Comparison of ENCODE assay signal across 15 mouse cellular contexts in genomic region chr10:40420703-40421102, GRCm38 (mm10).
DNase-seq lines count a peak whose midpoint lies in the region; ATAC-seq and TF ChIP-seq lines count a peak whose summit lies in the region.
"Had no signal": no experiment of that assay in that cellular context is flagged by ENCODE, and none has a peak within 500 bp of the region (broad histone marks: within the 10 kb centered on the region; RNA-seq: fewer than 3 reads in every experiment).

No protein-coding gene starts in this region.

- no peak overlapping the region for H3K9ac ChIP-seq in heart, embryonic 16.5 days (ENCODE audit: low read length)
- H3K9ac ChIP-seq in heart, adult 2 months (ENCODE audit: low read depth, low read length) = no peak overlapping the region
- H3K9ac ChIP-seq: embryonic facial prominence, embryonic 12.5 days; forebrain, embryonic 15.5 days; liver, embryonic 15.5 days; neural tube, embryonic 12.5 days had no signal

- TF ChIP-seq CTCF in heart, adult 2 months (IDR thresholded peaks at IDR 0.05) = no peak
- TF ChIP-seq CTCF in spleen, adult 2 months (IDR thresholded peaks at IDR 0.05; ENCODE audit: extremely low read depth, insufficient read depth, insufficient read length, insufficient replicate concordance) = no peak

- H3K4me1 ChIP-seq in heart, embryonic 16.5 days (ENCODE audit: control insufficient read depth, insufficient read depth, low read length) = peaks cover 28% of the 10 kb centered on the region
- H3K4me1 ChIP-seq in heart, adult 2 months (ENCODE audit: control insufficient read depth, insufficient read depth, low read length) = no peaks in the 10 kb centered on the region; the same call in none of the 2 replicates
- peaks cover 17% of the 10 kb centered on the region; the same call in 1 of the 2 replicates for H3K4me1 ChIP-seq in spleen, adult 2 months (ENCODE audit: control insufficient read depth, insufficient read depth, insufficient read length)

- no peak for ATAC-seq in heart, embryonic 16.5 days (replicated peaks; ENCODE audit: extremely low read depth, insufficient read depth, low FRiP score)
- ATAC-seq: forebrain, embryonic 15.5 days; hindbrain, embryonic 16.5 days had no signal

- H3K27ac ChIP-seq in heart, embryonic 16.5 days (ENCODE audit: low read length) = peak overlapping the region; percentile 12; the same call in 1 of the 2 replicates
- no peak overlapping the region for H3K27ac ChIP-seq in heart, adult 2 months
- H3K27ac ChIP-seq in spleen, adult 2 months (ENCODE audit: insufficient read depth, low read length) = peak overlapping the region; percentile 68
- H3K27ac ChIP-seq: embryonic facial prominence, embryonic 12.5 days; forebrain, embryonic 15.5 days; limb, embryonic 10.5 days; liver, embryonic 15.5 days; macrophage; neural tube, embryonic 12.5 days had no signal

- TF ChIP-seq EP300 in heart, adult 2 months (IDR thresholded peaks at IDR 0.05; ENCODE audit: insufficient read depth, low read depth, low read length) = no peak

- H3K9me3 ChIP-seq in heart, embryonic 16.5 days (replicated peaks; ENCODE audit: control insufficient read depth, low read length) = no peaks in the 10 kb centered on the region
- H3K9me3 ChIP-seq: embryonic facial prominence, embryonic 12.5 days; forebrain, embryonic 15.5 days; limb, embryonic 10.5 days; liver, embryonic 15.5 days; neural tube, embryonic 12.5 days had no signal

- H3K4me3 ChIP-seq in heart, embryonic 16.5 days (ENCODE audit: low read length) = no peak overlapping the region
- no peak overlapping the region for H3K4me3 ChIP-seq in heart, adult 2 months
- no peak overlapping the region for H3K4me3 ChIP-seq in spleen, adult 2 months (ENCODE audit: extremely low read depth, insufficient read depth, insufficient read length)
- H3K4me3 ChIP-seq: embryonic facial prominence, embryonic 12.5 days; forebrain, embryonic 15.5 days; limb, embryonic 10.5 days; liver, embryonic 15.5 days; neural tube, embryonic 12.5 days had no signal

- intact Hi-C loops in heart, adult 2 months (cut with DNase I) = loop anchor here (10.0 kb wide), 1 partner anchor 126 kb away; no protein-coding TSS in a partner anchor

- WGBS in heart, embryonic 16.5 days = 85% methylated on average over 2 of the region's 2 CpGs
- WGBS in heart, adult 2 months = 65% methylated on average over 2 of the region's 2 CpGs
- WGBS in spleen, adult 2 months = 68% methylated on average over 2 of the region's 2 CpGs

- H3K27me3 ChIP-seq in heart, embryonic 16.5 days (ENCODE audit: control insufficient read depth, insufficient read depth, low read length) = no peaks in the 10 kb centered on the region
- H3K27me3 ChIP-seq in heart, adult 2 months (ENCODE audit: control insufficient read depth, insufficient read depth, low read length) = no peaks in the 10 kb centered on the region
- no peaks in the 10 kb centered on the region for H3K27me3 ChIP-seq in spleen, adult 2 months (ENCODE audit: control insufficient read depth, insufficient read depth, low read length)
- H3K27me3 ChIP-seq: embryonic facial prominence, embryonic 12.5 days; forebrain, embryonic 15.5 days; liver, embryonic 15.5 days; neural tube, embryonic 12.5 days had no signal

- DNase-seq in heart, adult 2 months = no peak
- DNase-seq in spleen, adult 2 months (ENCODE audit: low read depth in 1 of 2, low spot score in 2 of 2) = no peak
- no peak for DNase-seq in spleen, postnatal 14 days (ENCODE audit: low spot score in 2 of 2)
- peak; percentile 41 for DNase-seq in naive thymus-derived CD4-positive, alpha-beta T cell, adult 2 months (ENCODE audit: low read depth)
- DNase-seq in right cerebral cortex, postnatal 4 days = no peak
- DNase-seq in frontal cortex, postnatal 10 days (ENCODE audit: low spot score in 2 of 2) = no peak
- DNase-seq: heart, postnatal 10 days had no signal

- TF ChIP-seq POLR2A in heart, adult 2 months (IDR thresholded peaks at IDR 0.05; ENCODE audit: insufficient read depth, low read depth, low read length) = no peak
- no peak for TF ChIP-seq POLR2A in spleen, adult 2 months (IDR thresholded peaks at IDR 0.05; ENCODE audit: low read depth, low read length)

- no peak overlapping the region for H3K4me2 ChIP-seq in heart, embryonic 16.5 days (ENCODE audit: low read depth, low read length)
- H3K4me2 ChIP-seq: embryonic facial prominence, embryonic 12.5 days; forebrain, embryonic 15.5 days; liver, embryonic 15.5 days; neural tube, embryonic 12.5 days had no signal

- H3K79me2 ChIP-seq in heart, adult 2 months (replicated peaks; ENCODE audit: control insufficient read depth, insufficient read depth, low read length) = no peaks in the 10 kb centered on the region; the same call in 1 of the 2 replicates

- H3K36me3 ChIP-seq in heart, embryonic 16.5 days (ENCODE audit: control insufficient read depth, insufficient read depth) = no peaks in the 10 kb centered on the region
- no peaks in the 10 kb centered on the region for H3K36me3 ChIP-seq in heart, adult 2 months (ENCODE audit: control insufficient read depth, insufficient read depth, low read length)
- no peaks in the 10 kb centered on the region for H3K36me3 ChIP-seq in spleen, adult 2 months (ENCODE audit: control insufficient read depth, insufficient read depth, low read length)
- H3K36me3 ChIP-seq: embryonic facial prominence, embryonic 12.5 days; forebrain, embryonic 15.5 days; limb, embryonic 10.5 days; liver, embryonic 15.5 days; neural tube, embryonic 12.5 days had no signal
